24 mouse cellular contexts compared by ENCODE assay signal in the genomic region with DNA sequence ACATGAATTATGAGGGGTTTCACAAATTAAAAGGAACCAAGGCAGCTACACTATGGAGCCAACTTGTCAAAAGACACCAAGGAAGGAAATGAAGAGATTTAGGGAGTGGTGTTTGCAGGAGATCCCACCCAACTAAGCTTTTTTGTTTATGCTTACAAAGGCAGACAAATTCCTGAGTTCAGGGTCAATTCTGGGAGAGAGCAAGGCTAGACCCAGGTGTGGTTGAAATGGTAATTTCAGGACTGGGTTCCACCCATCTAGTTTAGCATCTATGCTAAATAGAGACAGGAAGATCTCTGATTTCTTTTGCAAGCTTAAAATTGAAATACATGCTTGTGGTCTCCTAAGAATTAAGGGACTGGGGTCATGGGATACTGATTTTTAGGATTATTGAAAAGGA.
DNase-seq lines count a peak whose midpoint lies in the region; ATAC-seq lines count a peak whose summit lies in the region.
"Had no signal": no experiment of that assay in that cellular context is flagged by ENCODE, and none has a peak within 500 bp of the region (broad histone marks: within the 10 kb centered on the region; RNA-seq: fewer than 3 reads in every experiment).

No protein-coding gene starts in this region.

- no peak overlapping the region for H3K4me3 ChIP-seq in midbrain, embryonic 11.5 days (ENCODE audit: low read depth, low read length)
- no peak overlapping the region for H3K4me3 ChIP-seq in midbrain, embryonic 16.5 days (ENCODE audit: low read depth, low read length)
- H3K4me3 ChIP-seq: embryonic facial prominence, embryonic 10.5 days; embryonic facial prominence, embryonic 12.5 days; forebrain, embryonic 13.5 days; forebrain, embryonic 15.5 days had no signal

- no peaks in the 10 kb centered on the region for H3K9me3 ChIP-seq in midbrain, embryonic 11.5 days (ENCODE audit: control insufficient read depth, low read length)
- no peaks in the 10 kb centered on the region for H3K9me3 ChIP-seq in midbrain, embryonic 16.5 days (replicated peaks; ENCODE audit: control insufficient read depth, low read length, poor library complexity, severe bottlenecking)
- H3K9me3 ChIP-seq: embryonic facial prominence, embryonic 10.5 days; embryonic facial prominence, embryonic 12.5 days; forebrain, embryonic 13.5 days; forebrain, embryonic 15.5 days; G1E had no signal

- H3K36me3 ChIP-seq in midbrain, embryonic 11.5 days (ENCODE audit: control insufficient read depth, insufficient read depth, low read length): no peaks in the 10 kb centered on the region
- H3K36me3 ChIP-seq in midbrain, embryonic 16.5 days (ENCODE audit: control insufficient read depth, insufficient read depth, low read length): no peaks in the 10 kb centered on the region
- H3K36me3 ChIP-seq: embryonic facial prominence, embryonic 10.5 days; embryonic facial prominence, embryonic 12.5 days; forebrain, embryonic 15.5 days; G1E had no signal

- no peaks in the 10 kb centered on the region for H3K4me1 ChIP-seq in midbrain, embryonic 11.5 days (ENCODE audit: control insufficient read depth, insufficient read depth, low read length)
- H3K4me1 ChIP-seq in midbrain, embryonic 16.5 days (ENCODE audit: control insufficient read depth, insufficient read depth, low read length): no peaks in the 10 kb centered on the region
- H3K4me1 ChIP-seq: embryonic facial prominence, embryonic 10.5 days; embryonic facial prominence, embryonic 12.5 days; forebrain, embryonic 13.5 days; forebrain, embryonic 15.5 days had no signal

- no peak overlapping the region for H3K4me2 ChIP-seq in midbrain, embryonic 11.5 days
- H3K4me2 ChIP-seq in midbrain, embryonic 16.5 days (ENCODE audit: low read length): no peak overlapping the region
- H3K4me2 ChIP-seq: embryonic facial prominence, embryonic 12.5 days; forebrain, embryonic 13.5 days; forebrain, embryonic 15.5 days had no signal

- no peak overlapping the region for H3K27ac ChIP-seq in midbrain, embryonic 11.5 days (ENCODE audit: low read depth, low read length)
- H3K27ac ChIP-seq in midbrain, embryonic 16.5 days (ENCODE audit: low read length): no peak overlapping the region
- H3K27ac ChIP-seq: embryonic facial prominence, embryonic 10.5 days; embryonic facial prominence, embryonic 12.5 days; forebrain, embryonic 13.5 days; forebrain, embryonic 15.5 days had no signal

- no peak overlapping the region for H3K9ac ChIP-seq in midbrain, embryonic 11.5 days (ENCODE audit: low read length)
- no peak overlapping the region for H3K9ac ChIP-seq in midbrain, embryonic 16.5 days (ENCODE audit: low read depth, low read length)
- H3K9ac ChIP-seq: embryonic facial prominence, embryonic 12.5 days; forebrain, embryonic 13.5 days; forebrain, embryonic 15.5 days; forebrain, postnatal 0 days had no signal

- peak; percentile 56 for DNase-seq in midbrain, embryonic 11.5 days (ENCODE audit: low spot score, missing footprints)
- DNase-seq in R1 (ENCODE audit: low read depth, low spot score): peak; percentile 95
- DNase-seq in ZHBTc4 (ENCODE audit: low read depth, low spot score): peak; percentile 65
- no peak for DNase-seq in heart, postnatal 4 days
- no peak for DNase-seq in kidney, adult 8-10 months
- DNase-seq: adrenal gland, adult 8-10 months; adrenal gland, postnatal 14 days; adrenal gland, postnatal 36 days; B cell, adult 2 months; cerebellum, adult 11-12 months; cerebellum, adult 2 months; cerebellum, adult 9-10 months; cerebellum, postnatal 10 days; cerebellum, postnatal 25 days; forebrain, postnatal 0 days had no signal

- ATAC-seq in midbrain, embryonic 11.5 days (ENCODE audit: low FRiP score): no peak
- no peak for ATAC-seq in midbrain, embryonic 16.5 days
- ATAC-seq: CD4-positive, CD25-positive, alpha-beta regulatory T cell, adult 4 months; forebrain, embryonic 13.5 days; forebrain, embryonic 15.5 days; forebrain, postnatal 0 days; Patski had no signal

- no peaks in the 10 kb centered on the region for H3K27me3 ChIP-seq in midbrain, embryonic 11.5 days (ENCODE audit: control insufficient read depth, insufficient read depth, low read length)
- H3K27me3 ChIP-seq in midbrain, embryonic 16.5 days (ENCODE audit: control insufficient read depth, insufficient read depth, low read depth, low read length): no peaks in the 10 kb centered on the region
- H3K27me3 ChIP-seq: CH12.LX; embryonic facial prominence, embryonic 12.5 days; forebrain, embryonic 13.5 days; forebrain, embryonic 15.5 days; Patski had no signal

Comparison
In these comparisons a context has a peak if more than half of its experiments do, and no peak if none do; other contexts are left out.
1. DNase-seq: peak in midbrain, embryonic 11.5 days (single experiment), R1 (single experiment) and ZHBTc4 (single experiment); none in heart, postnatal 4 days (single experiment) and kidney, adult 8-10 months (0 of 2).